ENCODE assay signal across 21 mouse cellular contexts in genomic region chr10:122741191-122741590, GRCm38 (mm10).
DNase-seq lines count a peak whose midpoint lies in the region; ATAC-seq and TF ChIP-seq lines count a peak whose summit lies in the region.
"Had no signal": no experiment of that assay in that cellular context is flagged by ENCODE, and none has a peak within 500 bp of the region (broad histone marks: within the 10 kb centered on the region; RNA-seq: fewer than 3 reads in every experiment).

No protein-coding gene starts in this region.

- H3K9me3 ChIP-seq in forebrain, embryonic 13.5 days (replicated peaks) = no peaks in the 10 kb centered on the region
- no peaks in the 10 kb centered on the region for H3K9me3 ChIP-seq in forebrain, embryonic 12.5 days
- no peaks in the 10 kb centered on the region for H3K9me3 ChIP-seq in hindbrain, postnatal 0 days (ENCODE audit: low read length)
- no peaks in the 10 kb centered on the region for H3K9me3 ChIP-seq in hindbrain, embryonic 10.5 days
- H3K9me3 ChIP-seq in midbrain, postnatal 0 days (ENCODE audit: low read length) = no peaks in the 10 kb centered on the region
- H3K9me3 ChIP-seq: embryonic facial prominence, embryonic 10.5 days; liver, embryonic 15.5 days; neural tube, embryonic 12.5 days had no signal

- 0 out of 2 replicates have a peak overlapping the region, but pooled peaks have one; percentile 15 for H3K27ac ChIP-seq in forebrain, embryonic 13.5 days
- H3K27ac ChIP-seq in forebrain, embryonic 12.5 days = no peak overlapping the region
- H3K27ac ChIP-seq in hindbrain, postnatal 0 days = 0 out of 2 replicates have a peak overlapping the region, but pooled peaks have one; percentile 21
- no peak overlapping the region for H3K27ac ChIP-seq in hindbrain, embryonic 10.5 days
- peak overlapping the region; percentile 67 for H3K27ac ChIP-seq in midbrain, postnatal 0 days (ENCODE audit: low read depth, low read length)
- H3K27ac ChIP-seq: embryonic facial prominence, embryonic 10.5 days; heart, adult 2 months; liver, embryonic 15.5 days; neural tube, embryonic 12.5 days had no signal

- peaks cover 7% of the 10 kb centered on the region; the same call in 1 of the 2 replicates for H3K4me1 ChIP-seq in forebrain, embryonic 13.5 days
- H3K4me1 ChIP-seq in forebrain, embryonic 12.5 days = peaks cover 3% of the 10 kb centered on the region
- H3K4me1 ChIP-seq in hindbrain, postnatal 0 days (ENCODE audit: insufficient read depth, low read length) = no peaks in the 10 kb centered on the region
- H3K4me1 ChIP-seq in hindbrain, embryonic 10.5 days (replicated peaks) = peaks cover 12% of the 10 kb centered on the region
- peaks cover 11% of the 10 kb centered on the region for H3K4me1 ChIP-seq in midbrain, postnatal 0 days (ENCODE audit: insufficient read depth, low read length)
- H3K4me1 ChIP-seq: liver, embryonic 15.5 days had no signal

- peak; percentile 49 for DNase-seq in hindbrain, postnatal 0 days (ENCODE audit: low spot score)
- DNase-seq in hindbrain, embryonic 10.5 days (ENCODE audit: low spot score) = no peak
- peak; percentile 16 for DNase-seq in testis, postnatal 10 days (ENCODE audit: low spot score)
- DNase-seq in testis, postnatal 14 days (ENCODE audit: low spot score) = no peak
- peak; percentile 57 for DNase-seq in midbrain, postnatal 0 days (ENCODE audit: low spot score)
- no peak for DNase-seq in urinary bladder, postnatal 10 days (ENCODE audit: low spot score)
- DNase-seq: adrenal gland, postnatal 10 days; cerebellum, adult 11-12 months; gastrocnemius, postnatal 14 days; heart, adult 2 months; kidney, adult 11 months; right cerebral cortex, postnatal 14 days; spleen, adult 18-20 months had no signal

- no peak for TF ChIP-seq CTCF in hindbrain, postnatal 0 days (IDR thresholded peaks at IDR 0.05; ENCODE audit: low read depth)
- no peak for TF ChIP-seq CTCF in midbrain, postnatal 0 days (IDR thresholded peaks at IDR 0.05)

- ATAC-seq in forebrain, embryonic 13.5 days = no peak
- no peak for ATAC-seq in forebrain, embryonic 12.5 days (ENCODE audit: low FRiP score)
- no peak for ATAC-seq in hindbrain, postnatal 0 days
- peak; percentile 38; the same call in 1 of the 2 replicates for ATAC-seq in midbrain, postnatal 0 days (ENCODE audit: low FRiP score)
- ATAC-seq: activated CD4-positive, CD25-positive, alpha-beta regulatory T cell, adult 4 months; CD4-positive, CD25-positive, alpha-beta regulatory T cell, adult 4 months; Patski had no signal

- H3K4me3 ChIP-seq in forebrain, embryonic 13.5 days = no peak overlapping the region
- no peak overlapping the region for H3K4me3 ChIP-seq in forebrain, embryonic 12.5 days (replicated peaks)
- no peak overlapping the region for H3K4me3 ChIP-seq in hindbrain, postnatal 0 days (ENCODE audit: low read length)
- no peak overlapping the region for H3K4me3 ChIP-seq in hindbrain, embryonic 10.5 days
- no peak overlapping the region for H3K4me3 ChIP-seq in midbrain, postnatal 0 days (ENCODE audit: low read depth, low read length)
- H3K4me3 ChIP-seq: embryonic facial prominence, embryonic 10.5 days; heart, adult 2 months; liver, embryonic 15.5 days; neural tube, embryonic 12.5 days had no signal

- no peak overlapping the region for H3K9ac ChIP-seq in forebrain, embryonic 13.5 days
- no peak overlapping the region for H3K9ac ChIP-seq in forebrain, embryonic 12.5 days
- no peak overlapping the region for H3K9ac ChIP-seq in hindbrain, postnatal 0 days (replicated peaks; ENCODE audit: low read length)
- no peak overlapping the region for H3K9ac ChIP-seq in midbrain, postnatal 0 days (replicated peaks; ENCODE audit: low read length, poor library complexity, severe bottlenecking)
- H3K9ac ChIP-seq: liver, embryonic 15.5 days; neural tube, embryonic 12.5 days had no signal

- no peaks in the 10 kb centered on the region for H3K27me3 ChIP-seq in forebrain, embryonic 13.5 days
- H3K27me3 ChIP-seq in forebrain, embryonic 12.5 days = no peaks in the 10 kb centered on the region
- no peaks in the 10 kb centered on the region for H3K27me3 ChIP-seq in hindbrain, postnatal 0 days (ENCODE audit: insufficient read depth, low read length)
- no peaks in the 10 kb centered on the region for H3K27me3 ChIP-seq in hindbrain, embryonic 10.5 days (ENCODE audit: insufficient read depth, poor library complexity, severe bottlenecking)
- no peaks in the 10 kb centered on the region for H3K27me3 ChIP-seq in midbrain, postnatal 0 days (ENCODE audit: insufficient read depth, low read length)
- H3K27me3 ChIP-seq: liver, embryonic 15.5 days; neural tube, embryonic 12.5 days; Patski had no signal

- H3K4me2 ChIP-seq in forebrain, embryonic 13.5 days = no peak overlapping the region
- H3K4me2 ChIP-seq in forebrain, embryonic 12.5 days = no peak overlapping the region
- H3K4me2 ChIP-seq in hindbrain, postnatal 0 days (ENCODE audit: low read depth, low read length) = no peak overlapping the region
- no peak overlapping the region for H3K4me2 ChIP-seq in midbrain, postnatal 0 days (ENCODE audit: low read depth, low read length, poor library complexity, severe bottlenecking)
- H3K4me2 ChIP-seq: liver, embryonic 15.5 days; neural tube, embryonic 12.5 days had no signal

- WGBS in forebrain, embryonic 13.5 days = 51% methylated on average over 7 of the region's 7 CpGs
- WGBS in forebrain, embryonic 12.5 days = 64% methylated on average over 7 of the region's 7 CpGs
- 53% methylated on average over 7 of the region's 7 CpGs for WGBS in hindbrain, postnatal 0 days
- WGBS in hindbrain, embryonic 10.5 days = 81% methylated on average over 7 of the region's 7 CpGs
- WGBS in midbrain, postnatal 0 days = 38% methylated on average over 7 of the region's 7 CpGs

- no peaks in the 10 kb centered on the region for H3K36me3 ChIP-seq in forebrain, embryonic 13.5 days (ENCODE audit: poor library complexity, severe bottlenecking)
- no peaks in the 10 kb centered on the region for H3K36me3 ChIP-seq in forebrain, embryonic 12.5 days (replicated peaks)
- H3K36me3 ChIP-seq in hindbrain, postnatal 0 days (ENCODE audit: insufficient read depth, low read length) = no peaks in the 10 kb centered on the region
- H3K36me3 ChIP-seq in hindbrain, embryonic 10.5 days = no peaks in the 10 kb centered on the region
- no peaks in the 10 kb centered on the region for H3K36me3 ChIP-seq in midbrain, postnatal 0 days (ENCODE audit: insufficient read depth, low read length)
- H3K36me3 ChIP-seq: embryonic facial prominence, embryonic 10.5 days; liver, embryonic 15.5 days; neural tube, embryonic 12.5 days had no signal

Comparison
In these comparisons a context has a peak if more than half of its experiments do, and no peak if none do; other contexts are left out.
1. H3K27ac ChIP-seq: peak in forebrain, embryonic 13.5 days (single experiment), hindbrain, postnatal 0 days (single experiment) and midbrain, postnatal 0 days (single experiment); none in forebrain, embryonic 12.5 days (single experiment) and hindbrain, embryonic 10.5 days (single experiment).
2. DNase-seq: peak in hindbrain, postnatal 0 days (single experiment), testis, postnatal 10 days (single experiment) and midbrain, postnatal 0 days (single experiment); none in hindbrain, embryonic 10.5 days (single experiment), testis, postnatal 14 days (single experiment) and urinary bladder, postnatal 10 days (single experiment).